Mouse (Mus musculus) limb, embryonic 12.5 days (tissue): ENCODE measurements around the gene Aldh16a1. TPM values are rescaled to one million over a fixed set of nuclear protein-coding genes. Genes with fewer than 3 reads are reported as not detected.
"Not testable (repeated sequence)": the region's sequence is repeated elsewhere in the genome, so short reads cannot be mapped to it uniquely, and the experiment has no call there.

Experiments used
- ATAC-seq: fragments of 200-750 bp; cut with Nextera tagmentation; 2 replicates; pipeline ENCODE4 v1.8.0; 2017; ENCODE audit warnings: low read depth, moderate TSS enrichment; ENCODE audit not compliant: insufficient number of reproducible peaks, insufficient read depth, low FRiP score, low TSS enrichment
- H3K27ac ChIP-seq: fragments of 300-500 bp; sonication (generic); 2 replicates; pipeline ENCODE4 v1.5.1; 2016; ENCODE audit warnings: mild to moderate bottlenecking, moderate library complexity
- H3K27me3 ChIP-seq: fragments of 300-500 bp; sonication (generic); 2 replicates; pipeline ENCODE4 v1.6.1; 2016; ENCODE audit warnings: mild to moderate bottlenecking, moderate library complexity
- H3K36me3 ChIP-seq: fragments of 300-500 bp; sonication (generic); 2 replicates; pipeline ENCODE4 v1.6.1; 2016; ENCODE audit warnings: mild to moderate bottlenecking, moderate library complexity
- H3K4me1 ChIP-seq: fragments of 300-500 bp; sonication (generic); replicated peaks from 2 replicates; pipeline ENCODE4 v1.6.1; 2016
- H3K4me2 ChIP-seq: fragments of 300-500 bp; sonication (generic); 2 replicates; pipeline ENCODE4 v1.6.1; 2016; ENCODE audit warnings: mild to moderate bottlenecking, moderate library complexity
- H3K4me3 ChIP-seq: fragments of 300-500 bp; sonication (generic); replicated peaks from 2 replicates; pipeline ENCODE4 v1.5.1; 2016; ENCODE audit warnings: mild to moderate bottlenecking
- H3K9ac ChIP-seq: fragments of 300-500 bp; sonication (generic); replicated peaks from 2 replicates; pipeline ENCODE4 v1.6.1; 2016; ENCODE audit warnings: mild to moderate bottlenecking, moderate library complexity
- H3K9me3 ChIP-seq: fragments of 300-500 bp; sonication (generic); 2 replicates; pipeline ENCODE4 v1.6.1; 2016; ENCODE audit warnings: mild to moderate bottlenecking, moderate library complexity
- WGBS: fragments of 180-500 bp; shearing (Covaris S2); methylation state at CpG from one replicate; pipeline ENCODE4 v1.1.7; 2016; 5-methylcytosine and 5-hydroxymethylcytosine counted together
- polyA plus RNA-seq: library from polyadenylated mRNA; unstranded; fragments of >200 nt; fragmentation: Nextera tagmentation; extraction: Ambion mirVana; gene quantifications from 2 replicates; pipeline ENCODE4 v1.2.1, GENCODE M21; 2016

The Aldh16a1 gene
- polyA plus RNA-seq, 1 experiment from 2014 or later = 51.4 TPM

DNA sequence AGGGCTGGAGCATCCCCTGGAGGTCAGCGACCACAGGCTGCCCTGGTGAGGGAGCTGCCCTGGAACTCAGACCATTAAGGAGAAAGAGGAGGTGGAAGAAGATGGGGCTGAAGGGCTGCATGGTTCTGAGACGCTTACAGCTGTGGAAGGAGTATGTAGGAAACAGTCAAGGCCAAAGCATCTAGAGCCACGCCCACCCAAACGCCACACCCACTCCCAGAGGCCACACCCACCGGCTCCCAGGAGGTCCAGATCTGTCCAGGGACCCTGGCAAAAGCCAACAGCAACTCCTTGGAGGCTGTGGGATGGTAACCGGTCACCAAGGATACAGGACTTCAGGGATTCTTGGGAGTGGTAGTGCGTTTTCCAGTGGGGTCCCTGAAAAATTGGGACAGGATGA lies 24.2 kb upstream of the Aldh16a1 start:
- Histone ChIP-seq H3K36me3 (no peaks in the 10 kb centered on the region), H3K27ac (no peak overlapping the region), H3K4me1 (peaks cover 28% of the 10 kb centered on the region), H3K9ac (no peak overlapping the region), H3K4me3 (no peak overlapping the region), H3K9me3 (no peaks in the 10 kb centered on the region; the same call in 1 of the 2 replicates), H3K27me3 (peaks cover 98% of the 10 kb centered on the region), H3K4me2 (no peak overlapping the region)
- 22% methylated on average over 7 of the region's 7 CpGs for WGBS
- no peak for ATAC-seq

DNA sequence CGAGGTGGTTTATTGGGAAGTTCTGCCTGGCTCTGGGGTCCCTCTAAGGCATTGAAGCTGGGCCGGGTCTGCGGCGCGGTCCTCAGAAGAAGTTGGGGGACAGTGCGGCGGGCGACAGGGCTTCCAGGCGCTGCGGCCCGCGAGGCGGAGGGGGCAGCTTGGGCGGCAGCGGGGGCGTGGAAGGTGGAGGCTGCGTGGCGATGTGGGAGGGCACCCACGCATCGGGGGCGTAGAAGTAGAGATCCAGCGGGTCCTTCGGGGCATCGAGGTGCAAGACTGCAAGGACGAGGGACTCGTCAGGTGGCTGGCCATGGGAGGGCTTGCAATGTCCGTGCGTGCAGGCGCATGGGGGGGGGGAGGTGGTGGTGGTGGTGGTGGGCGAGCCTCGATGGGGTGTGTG lies 22.0 kb upstream of the Aldh16a1 start:
- WGBS = 3% methylated on average over 30 of the region's 31 CpGs
- H3K36me3 ChIP-seq = no peaks in the 10 kb centered on the region
- peak overlapping the region; percentile 37; the same call in 1 of the 2 replicates for H3K9ac ChIP-seq
- H3K4me3 ChIP-seq = peak overlapping the region; percentile 29
- H3K27me3 ChIP-seq = peaks cover 97% of the 10 kb centered on the region
- peaks cover 6% of the 10 kb centered on the region for H3K9me3 ChIP-seq
- ATAC-seq = no peak
- H3K27ac ChIP-seq = no peak overlapping the region
- peaks cover 19% of the 10 kb centered on the region for H3K4me1 ChIP-seq
- H3K4me2 ChIP-seq = peak overlapping the region; percentile 47

DNA sequence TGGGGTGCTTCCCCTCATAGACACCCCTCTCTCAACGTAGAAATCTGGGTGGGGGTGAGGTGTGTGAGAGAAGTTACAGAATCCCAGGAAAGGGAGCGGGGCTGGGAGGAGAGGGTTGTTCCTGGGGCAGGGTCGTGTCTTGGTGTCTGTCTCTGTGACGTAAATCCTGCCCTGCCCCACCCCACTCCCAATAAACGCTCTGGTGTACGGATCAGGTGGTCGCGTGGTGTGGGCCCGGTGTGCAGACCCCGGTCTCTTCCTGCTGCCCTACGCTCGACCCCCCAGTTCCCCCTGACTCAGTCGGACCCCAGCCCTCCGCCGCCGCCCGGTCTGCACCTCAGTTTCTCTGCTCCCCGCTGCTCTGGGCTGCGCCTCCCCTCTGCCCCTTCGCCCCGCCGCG lies 21.5 kb upstream of the Aldh16a1 start:
- no peaks in the 10 kb centered on the region for H3K36me3 ChIP-seq
- H3K27me3 ChIP-seq = peaks cover 97% of the 10 kb centered on the region
- H3K9ac ChIP-seq = peak overlapping the region; percentile 37; the same call in 1 of the 2 replicates
- 1% methylated on average over 23 of the region's 23 CpGs for WGBS
- peaks cover 9% of the 10 kb centered on the region for H3K9me3 ChIP-seq
- H3K27ac ChIP-seq = no peak overlapping the region
- H3K4me3 ChIP-seq = peak overlapping the region; percentile 29
- ATAC-seq = no peak
- H3K4me2 ChIP-seq = peak overlapping the region; percentile 47
- H3K4me1 ChIP-seq = peaks cover 16% of the 10 kb centered on the region

DNA sequence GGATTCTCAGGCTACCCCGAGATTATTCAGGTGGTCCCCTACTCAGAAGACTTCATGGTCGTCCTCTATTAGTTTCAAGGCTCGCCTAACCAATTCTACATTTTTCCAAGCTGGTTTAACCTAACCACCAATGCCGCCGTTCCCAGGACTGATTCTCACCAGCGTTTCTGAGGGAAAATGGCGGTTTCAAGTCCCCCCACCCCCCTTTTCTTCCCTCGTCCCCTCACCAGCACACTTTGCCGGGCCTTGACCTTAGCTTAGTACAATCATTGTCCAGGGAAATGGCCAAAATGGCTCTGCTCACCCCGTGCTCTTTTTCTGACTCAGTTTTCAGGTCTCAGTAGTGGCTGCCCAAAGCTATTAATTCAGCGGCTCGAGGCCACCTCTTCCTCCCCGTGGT lies 21.0 kb upstream of the Aldh16a1 start:
- Histone ChIP-seq H3K27me3 (peaks cover 97% of the 10 kb centered on the region), H3K4me3 (peak overlapping the region; percentile 29; the same call in 1 of the 2 replicates), H3K4me1 (peaks cover 16% of the 10 kb centered on the region), H3K9ac (0 out of 2 replicates have a peak overlapping the region, but pooled peaks have one; percentile 37), H3K9me3 (peaks cover 14% of the 10 kb centered on the region), H3K4me2 (no peak overlapping the region), H3K36me3 (no peaks in the 10 kb centered on the region), H3K27ac (no peak overlapping the region)
- no peak for ATAC-seq
- WGBS = 4% methylated on average over 13 of the region's 13 CpGs

DNA sequence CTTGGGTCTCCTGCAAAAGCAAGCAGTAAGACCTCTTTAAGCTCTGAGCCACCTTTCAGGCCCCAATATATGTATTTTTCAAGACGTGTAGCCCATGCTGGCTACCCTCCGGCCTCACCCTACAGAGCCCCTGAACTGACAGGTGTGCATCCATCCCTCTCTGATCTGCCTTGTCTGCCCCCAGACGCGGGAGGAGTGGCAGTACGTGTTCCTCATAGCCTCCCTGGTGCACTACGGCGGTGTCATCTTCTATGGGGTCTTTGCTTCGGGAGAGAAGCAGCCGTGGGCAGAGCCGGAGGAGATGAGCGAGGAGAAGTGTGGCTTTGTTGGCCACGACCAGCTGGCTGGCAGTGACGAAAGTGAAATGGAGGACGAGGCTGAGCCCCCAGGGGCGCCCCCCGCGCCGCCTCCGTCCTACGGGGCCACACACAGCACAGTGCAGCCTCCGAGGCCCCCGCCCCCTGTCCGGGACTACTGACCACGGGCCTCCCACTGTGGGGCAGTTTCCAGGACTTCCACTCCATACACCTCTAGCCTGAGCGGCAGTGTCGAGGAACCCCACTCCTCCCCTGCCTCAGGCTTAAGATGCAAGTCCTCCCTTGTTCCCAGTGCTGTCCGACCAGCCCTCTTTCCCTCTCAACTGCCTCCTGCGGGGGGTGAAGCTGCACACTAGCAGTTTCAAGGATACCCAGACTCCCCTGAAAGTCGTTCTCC lies 20.3 kb upstream of the Aldh16a1 start:
- H3K36me3 ChIP-seq = no peaks in the 10 kb centered on the region
- peaks cover 21% of the 10 kb centered on the region for H3K9me3 ChIP-seq
- no peak overlapping the region for H3K9ac ChIP-seq
- H3K4me3 ChIP-seq = peak overlapping the region; percentile 17
- H3K4me2 ChIP-seq = peak overlapping the region; percentile 30
- peaks cover 16% of the 10 kb centered on the region for H3K4me1 ChIP-seq
- ATAC-seq = no peak
- WGBS = 4% methylated on average over 28 of the region's 29 CpGs
- no peak overlapping the region for H3K27ac ChIP-seq
- peaks cover 97% of the 10 kb centered on the region for H3K27me3 ChIP-seq

DNA sequence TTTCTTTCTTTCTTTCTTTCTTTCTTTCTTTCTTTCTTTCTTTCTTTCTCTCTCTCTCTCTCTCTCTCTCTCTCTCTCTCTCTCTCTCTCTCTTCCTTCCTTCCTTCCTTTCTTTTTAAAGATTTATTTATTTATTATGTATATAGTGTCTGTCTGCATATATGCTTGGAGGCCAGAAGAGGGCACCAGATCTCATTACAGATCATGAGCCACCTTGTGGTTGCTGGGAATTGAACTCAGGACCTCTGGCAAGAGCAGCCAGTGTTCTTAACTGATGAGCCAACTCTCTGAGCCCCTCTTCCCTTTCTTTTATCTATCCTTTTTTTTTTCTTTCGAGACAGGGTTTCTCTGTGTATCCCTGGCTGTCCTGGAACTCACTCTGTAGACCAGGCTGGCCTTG lies 19.4 kb upstream of the Aldh16a1 start:
- not testable (repeated sequence) for H3K4me3 ChIP-seq, H3K9ac ChIP-seq, H3K27ac ChIP-seq, ATAC-seq, H3K4me2 ChIP-seq, H3K36me3 ChIP-seq
- peaks cover 31% of the 10 kb centered on the region for H3K9me3 ChIP-seq
- peaks cover 97% of the 10 kb centered on the region for H3K27me3 ChIP-seq
- H3K4me1 ChIP-seq = peaks cover 16% of the 10 kb centered on the region
- 64% methylated on average over 1 of the region's 1 CpGs for WGBS

DNA sequence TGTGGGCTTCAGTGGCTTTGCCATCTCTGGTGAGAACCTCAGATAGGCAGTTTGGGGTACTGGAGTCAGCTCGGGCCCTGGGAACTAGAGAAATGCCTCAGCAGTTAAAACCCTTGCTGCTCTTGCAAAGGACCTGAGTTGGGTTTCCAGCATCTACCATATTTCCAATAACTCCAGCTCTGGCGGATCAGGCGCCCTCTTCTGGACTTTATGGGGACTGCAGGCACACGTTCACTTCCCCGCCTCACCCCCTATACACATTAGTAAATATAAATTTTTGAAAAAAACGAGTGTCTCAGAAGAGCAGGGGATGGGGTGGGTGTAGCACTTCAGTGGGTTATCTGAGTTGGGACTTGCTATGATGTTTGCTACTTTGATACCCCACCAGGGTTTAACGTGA lies 18.6 kb upstream of the Aldh16a1 start:
- peaks cover 16% of the 10 kb centered on the region for H3K4me1 ChIP-seq
- H3K4me3 ChIP-seq = no peak overlapping the region
- WGBS = 55% methylated on average over 7 of the region's 7 CpGs
- ATAC-seq = no peak
- H3K9me3 ChIP-seq = peaks cover 33% of the 10 kb centered on the region
- no peaks in the 10 kb centered on the region for H3K36me3 ChIP-seq
- H3K27ac ChIP-seq = no peak overlapping the region
- H3K9ac ChIP-seq = no peak overlapping the region
- H3K27me3 ChIP-seq = peaks cover 97% of the 10 kb centered on the region
- no peak overlapping the region for H3K4me2 ChIP-seq

DNA sequence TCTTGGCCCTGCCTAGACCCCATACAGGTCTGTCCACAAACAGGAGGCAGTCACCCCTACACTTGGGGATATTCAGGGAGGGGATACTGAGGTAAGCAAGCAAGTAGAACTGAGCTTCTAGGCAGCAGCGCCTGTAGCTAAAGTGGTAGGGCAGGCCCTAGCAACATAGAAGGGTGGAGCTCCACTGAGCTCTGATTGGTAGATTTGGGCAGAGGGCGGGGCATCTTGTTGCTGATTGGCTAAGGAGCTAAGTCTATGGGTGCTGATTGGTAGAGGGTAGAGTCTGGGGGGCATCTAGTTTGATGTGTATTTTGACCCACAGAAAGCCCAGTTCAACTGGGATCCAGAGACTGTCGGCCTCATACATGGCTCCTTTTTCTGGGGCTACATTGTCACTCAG lies 15.1 kb upstream of the Aldh16a1 start:
- no peak overlapping the region for H3K9ac ChIP-seq
- WGBS = 93% methylated on average over 3 of the region's 3 CpGs
- no peaks in the 10 kb centered on the region for H3K36me3 ChIP-seq
- H3K27me3 ChIP-seq = peaks cover 97% of the 10 kb centered on the region
- H3K4me1 ChIP-seq = peaks cover under 1% of the 10 kb centered on the region; the same call in 1 of the 2 replicates
- no peak overlapping the region for H3K4me2 ChIP-seq
- no peak overlapping the region for H3K4me3 ChIP-seq
- peaks cover 36% of the 10 kb centered on the region for H3K9me3 ChIP-seq
- no peak overlapping the region for H3K27ac ChIP-seq
- ATAC-seq = no peak

DNA sequence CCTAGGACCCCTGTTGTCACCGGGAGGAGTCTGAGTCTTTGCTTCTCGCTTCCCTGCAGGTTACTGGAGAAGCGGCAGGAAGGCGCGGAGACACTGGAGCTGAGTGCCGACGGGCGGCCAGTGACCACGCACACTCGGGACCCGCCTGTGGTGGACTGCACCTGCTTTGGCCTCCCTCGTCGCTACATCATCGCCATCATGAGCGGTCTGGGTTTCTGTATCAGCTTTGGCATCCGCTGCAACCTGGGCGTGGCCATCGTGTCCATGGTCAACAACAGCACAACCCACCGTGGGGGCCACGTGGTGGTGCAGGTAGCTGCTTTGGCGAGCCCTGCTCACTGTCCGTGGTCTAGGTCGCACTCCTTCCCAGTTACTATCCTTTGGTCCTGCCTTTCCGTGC lies 14.3 kb upstream of the Aldh16a1 start:
- ATAC-seq = no peak
- Histone ChIP-seq H3K4me1 (peaks cover 5% of the 10 kb centered on the region; the same call in 1 of the 2 replicates), H3K4me2 (no peak overlapping the region), H3K9me3 (peaks cover 36% of the 10 kb centered on the region), H3K27ac (no peak overlapping the region), H3K4me3 (0 out of 2 replicates have a peak overlapping the region, but pooled peaks have one; percentile 9), H3K9ac (no peak overlapping the region), H3K27me3 (peaks cover 98% of the 10 kb centered on the region), H3K36me3 (no peaks in the 10 kb centered on the region)
- WGBS = 7% methylated on average over 24 of the region's 24 CpGs

DNA sequence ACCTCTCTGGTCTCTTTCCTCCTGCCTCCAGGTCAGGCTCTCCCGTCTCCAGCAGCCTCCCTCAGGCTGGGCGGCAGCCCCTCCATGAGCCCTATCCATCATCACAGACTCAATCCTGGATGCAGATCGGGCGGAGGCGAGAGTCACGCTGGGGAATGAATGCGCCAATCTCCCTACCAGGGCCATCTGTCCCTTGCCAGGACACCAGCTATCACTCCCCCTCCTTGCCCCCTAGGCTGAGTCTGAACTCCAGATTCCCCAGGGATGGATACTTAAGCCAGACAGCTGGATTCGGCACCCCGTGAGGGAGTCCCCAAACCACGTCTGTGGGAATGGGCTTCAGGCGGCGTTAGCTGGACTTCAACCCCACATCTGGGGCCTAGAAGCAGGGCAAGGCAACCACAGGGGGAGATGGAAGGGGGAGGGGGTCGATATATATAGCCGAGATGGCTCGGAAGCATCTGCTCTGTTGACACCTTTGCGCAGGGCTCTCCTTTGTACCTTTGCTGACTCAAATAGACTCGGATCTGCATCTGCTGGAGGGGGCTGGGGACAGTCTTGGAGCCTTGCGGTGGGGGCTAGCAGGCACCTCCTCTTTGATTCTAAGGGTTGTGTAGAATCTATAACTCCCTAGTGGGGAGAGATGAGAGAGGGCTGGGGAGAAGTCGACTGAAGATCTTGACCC lies 13.5 kb upstream of the Aldh16a1 start:
- ATAC-seq = no peak
- Histone ChIP-seq H3K9me3 (peaks cover 34% of the 10 kb centered on the region), H3K4me2 (no peak overlapping the region), H3K4me3 (no peak overlapping the region), H3K27me3 (peaks cover 100% of the 10 kb centered on the region), H3K9ac (no peak overlapping the region), H3K27ac (no peak overlapping the region), H3K4me1 (peaks cover 5% of the 10 kb centered on the region; the same call in 1 of the 2 replicates), H3K36me3 (no peaks in the 10 kb centered on the region)
- 4% methylated on average over 19 of the region's 19 CpGs for WGBS

DNA sequence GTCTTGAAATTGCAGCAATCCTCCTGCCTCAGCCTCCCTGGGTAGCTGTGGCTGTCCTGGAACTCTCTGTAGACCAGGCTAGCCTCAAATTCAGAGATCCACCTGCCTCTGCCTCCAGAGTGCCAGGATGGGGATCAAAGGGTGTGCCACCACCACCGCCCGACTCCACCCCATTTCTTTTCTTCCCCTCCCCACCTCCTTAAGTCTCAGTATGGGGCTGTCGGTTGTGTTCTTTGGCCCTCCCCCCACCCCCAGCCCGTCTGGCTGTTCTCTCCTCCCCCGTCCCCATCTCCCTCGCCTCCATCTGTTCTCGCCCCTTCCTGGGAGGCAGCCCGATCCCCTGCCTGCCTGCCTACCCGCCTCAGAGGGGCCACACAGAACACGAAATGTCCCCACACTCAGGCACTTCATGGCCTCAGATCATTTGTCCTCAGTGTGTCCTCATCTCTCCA lies 12.6 kb upstream of the Aldh16a1 start:
- no peak overlapping the region for H3K4me3 ChIP-seq
- H3K36me3 ChIP-seq = no peaks in the 10 kb centered on the region
- H3K4me2 ChIP-seq = no peak overlapping the region
- H3K4me1 ChIP-seq = peaks cover 11% of the 10 kb centered on the region; the same call in 1 of the 2 replicates
- H3K9me3 ChIP-seq = peaks cover 30% of the 10 kb centered on the region
- ATAC-seq = no peak
- WGBS = 17% methylated on average over 10 of the region's 10 CpGs
- H3K27me3 ChIP-seq = peaks cover 97% of the 10 kb centered on the region
- no peak overlapping the region for H3K27ac ChIP-seq
- no peak overlapping the region for H3K9ac ChIP-seq
